Mouse (Mus musculus) gastrocnemius, postnatal 25 days (tissue): Measurements from ENCODE around the gene Patz1. TPM values are rescaled to one million over a fixed set of nuclear protein-coding genes. Genes with fewer than 3 reads are reported as not detected.

Experiments
- total RNA-seq, 2 experiments: library from RNA; stranded (reverse); gene quantifications; 1 replicate in 1 of 2; 2 replicates in 1 of 2; pipeline ENCODE4 v1.2.3; 2021

Gene Patz1
- total RNA-seq, 2 experiments from 2014 or later = 9.2 to 9.6 TPM

Other genes with a start within 250 kb of the Patz1 start
- gene Sfi1, start 95.4 kb upstream of the Patz1 start, total RNA-seq = 10 to 100 TPM; 10.8 to 14.1 TPM
- 10 to 100 TPM; 27.5 to 32.7 TPM for gene Eif4enif1, start 86.5 kb upstream of the Patz1 start, total RNA-seq
- gene Drg1, start 22.5 kb upstream of the Patz1 start, total RNA-seq = 10 to 100 TPM; 42.8 to 45.0 TPM
- gene Pik3ip1, start 41.5 kb downstream of the Patz1 start, total RNA-seq = 10 to 100 TPM; 15.3 to 17.7 TPM
- 10 to 100 TPM; 11.4 to 11.8 TPM for gene Limk2, start 120.3 kb downstream of the Patz1 start, total RNA-seq
- 10 to 100 TPM; 13.1 to 16.9 TPM for gene Rnf185, start 163.5 kb downstream of the Patz1 start, total RNA-seq
- gene Pla2g3, start 199.4 kb downstream of the Patz1 start, total RNA-seq = not detected
- 1 to 10 TPM; 5.6 TPM for gene Inpp5j, start 215.9 kb downstream of the Patz1 start, total RNA-seq
- 10 to 100 TPM; 15.1 to 19.6 TPM for gene Selenom, start 225.8 kb downstream of the Patz1 start, total RNA-seq